Mouse (Mus musculus) liver, adult 2 months (tissue): ENCODE results near the gene Ptprb. TPM values are rescaled to one million over a fixed set of nuclear protein-coding genes. Genes with fewer than 3 reads are reported as not detected.

ENCODE experiments used
- DNase-seq: peaks from one replicate; pipeline ENCODE4 v3.0.0-alpha.2; 2011; ENCODE audit warnings: low read depth, low spot score; ENCODE audit errors: extremely low read depth
- H3K27ac ChIP-seq: fragments of 200-500 bp; replicated peaks from 2 replicates; pipeline ENCODE4 v1.5.1; 2012; ENCODE audit warnings: low read depth, mild to moderate bottlenecking, control low read depth, inconsistent platforms, low read length; ENCODE audit not compliant: insufficient read depth
- H3K27me3 ChIP-seq: fragments of 200-500 bp; 2 replicates; pipeline ENCODE4 v1.6.1; 2012; ENCODE audit warnings: mild to moderate bottlenecking, moderate library complexity, low read length, inconsistent platforms; ENCODE audit not compliant: control insufficient read depth, insufficient read depth
- H3K36me3 ChIP-seq: fragments of 200-500 bp; 2 replicates; pipeline ENCODE4 v1.6.1; 2012; ENCODE audit warnings: low read length, inconsistent platforms; ENCODE audit not compliant: control insufficient read depth, insufficient read depth
- H3K4me1 ChIP-seq: fragments of 200-500 bp; 2 replicates; pipeline ENCODE4 v1.6.1; 2011; ENCODE audit warnings: low read length; ENCODE audit not compliant: control insufficient read depth, insufficient read depth
- H3K4me3 ChIP-seq: fragments of 200-500 bp; 2 replicates; pipeline ENCODE4 v1.5.1; 2011; ENCODE audit warnings: low read depth, mild to moderate bottlenecking, control low read depth, low read length, moderate library complexity; ENCODE audit not compliant: insufficient read depth
- H3K79me2 ChIP-seq: fragments of 200-500 bp; 2 replicates; pipeline ENCODE4 v1.6.1; 2012; ENCODE audit warnings: inconsistent platforms, mild to moderate bottlenecking, low read length, moderate library complexity; ENCODE audit not compliant: control insufficient read depth, insufficient read depth
- H3K9ac ChIP-seq: fragments of 200-500 bp; 2 replicates; pipeline ENCODE4 v1.6.1; 2012; ENCODE audit warnings: low read depth, mild to moderate bottlenecking, control low read depth, inconsistent platforms, low read length
- CTCF ChIP-seq: fragments of 200-500 bp; IDR thresholded peaks from 2 replicates; pipeline ENCODE4 v1.5.1; 2011; ENCODE audit warnings: low read depth, low read length, control low read depth
- POLR2A ChIP-seq: fragments of 200-500 bp; IDR thresholded peaks from 2 replicates; pipeline ENCODE4 v1.6.1; 2011; ENCODE audit warnings: low read length, control low read depth; ENCODE audit not compliant: insufficient read depth; ENCODE audit errors: extremely low read depth
- WGBS: fragments of 180-500 bp; shearing (Covaris S2); methylation state at CpG from one replicate; pipeline ENCODE4 v1.1.7; 2018; 5-methylcytosine and 5-hydroxymethylcytosine counted together
- polyA plus RNA-seq: library from polyadenylated mRNA; depleted of rRNA; stranded (reverse); fragments of >200 nt; gene quantifications from 2 replicates; pipeline ENCODE4 v1.2.3, GENCODE M21; 2012
- total RNA-seq: library from RNA; depleted of rRNA; stranded (reverse); fragments of >200 nt; gene quantifications from 2 replicates; pipeline ENCODE4 v1.2.3, GENCODE M21; 2014

Ptprb gene
- total and polyA plus RNA-seq, 2 experiments = 5.9 to 39.8 TPM

GRCm38 (mm10) chr10:116253972-116254371, 21.4 kb upstream of the Ptprb start:
- H3K4me3 ChIP-seq = no peak overlapping the region
- H3K4me1 ChIP-seq = no peaks in the 10 kb centered on the region
- H3K36me3 ChIP-seq = no peaks in the 10 kb centered on the region
- 60% methylated on average over 6 of the region's 6 CpGs for WGBS
- no peaks in the 10 kb centered on the region for H3K27me3 ChIP-seq
- no peak for TF ChIP-seq POLR2A
- no peak for TF ChIP-seq CTCF
- no peaks in the 10 kb centered on the region for H3K79me2 ChIP-seq
- no peak for DNase-seq
- no peak overlapping the region for H3K27ac ChIP-seq
- H3K9ac ChIP-seq = no peak overlapping the region

- Histone ChIP-seq H3K27ac (peak overlapping the region; percentile 26; the same call in 1 of the 2 replicates), H3K9ac (no peak overlapping the region), H3K4me1 (peaks cover 2% of the 10 kb centered on the region), H3K4me3 (no peak overlapping the region), H3K36me3 (no peaks in the 10 kb centered on the region), H3K27me3 (no peaks in the 10 kb centered on the region), H3K79me2 (no peaks in the 10 kb centered on the region)
- 79% methylated on average over 4 of the region's 4 CpGs for WGBS
- TF ChIP-seq CTCF = no peak
- no peak for TF ChIP-seq POLR2A
- DNase-seq = no peak
Measured at GRCm38 (mm10) chr10:116259298-116259697, 16.0 kb upstream of the Ptprb start.

- 61% methylated on average over 13 of the region's 13 CpGs for WGBS
- Histone ChIP-seq H3K27me3 (no peaks in the 10 kb centered on the region), H3K79me2 (no peaks in the 10 kb centered on the region), H3K9ac (no peak overlapping the region), H3K27ac (peak overlapping the region; percentile 78), H3K4me3 (no peak overlapping the region), H3K36me3 (no peaks in the 10 kb centered on the region), H3K4me1 (peaks cover 2% of the 10 kb centered on the region)
- TF ChIP-seq POLR2A (no peak), CTCF (no peak)
- peak; percentile 21 for DNase-seq
Measured at GRCm38 (mm10) chr10:116260658-116261433, 14.5 kb upstream of the Ptprb start.

- no peak for TF ChIP-seq POLR2A
- no peak for TF ChIP-seq CTCF
- Histone ChIP-seq H3K4me1 (peaks cover 2% of the 10 kb centered on the region), H3K79me2 (no peaks in the 10 kb centered on the region), H3K9ac (0 out of 2 replicates have a peak overlapping the region, but pooled peaks have one; percentile 1), H3K27ac (peak overlapping the region; percentile 46), H3K4me3 (no peak overlapping the region), H3K36me3 (no peaks in the 10 kb centered on the region), H3K27me3 (no peaks in the 10 kb centered on the region)
- DNase-seq = no peak
- 69% methylated on average over 5 of the region's 5 CpGs for WGBS
Measured at GRCm38 (mm10) chr10:116261559-116261958, 13.8 kb upstream of the Ptprb start.

- Histone ChIP-seq H3K27me3 (no peaks in the 10 kb centered on the region), H3K9ac (no peak overlapping the region), H3K27ac (peak overlapping the region; percentile 55), H3K4me3 (no peak overlapping the region), H3K79me2 (no peaks in the 10 kb centered on the region), H3K4me1 (peaks cover 10% of the 10 kb centered on the region), H3K36me3 (no peaks in the 10 kb centered on the region)
- no peak for DNase-seq
- TF ChIP-seq POLR2A (no peak), CTCF (no peak)
- 80% methylated on average over 11 of the region's 11 CpGs for WGBS
Measured at GRCm38 (mm10) chr10:116264521-116264920, 10.8 kb upstream of the Ptprb start.

GRCm38 (mm10) chr10:116266561-116267433, 8.5 kb upstream of the Ptprb start:
- H3K27ac ChIP-seq = peak overlapping the region; percentile 71
- no peak overlapping the region for H3K4me3 ChIP-seq
- H3K36me3 ChIP-seq = no peaks in the 10 kb centered on the region
- H3K9ac ChIP-seq = peak overlapping the region; percentile 10; the same call in 1 of the 2 replicates
- no peaks in the 10 kb centered on the region for H3K27me3 ChIP-seq
- WGBS = 72% methylated on average over 15 of the region's 15 CpGs
- no peaks in the 10 kb centered on the region for H3K79me2 ChIP-seq
- TF ChIP-seq POLR2A = no peak
- no peak for TF ChIP-seq CTCF
- peaks cover 10% of the 10 kb centered on the region for H3K4me1 ChIP-seq
- no peak for DNase-seq
